Mouse (Mus musculus) spleen, postnatal 10 days (tissue): ENCODE data around the gene Maf.

Experiments
- DNase-seq, 2 experiments: peaks; one replicate each; pipeline ENCODE4 v3.0.0; 2021 to 2022; ENCODE audit warnings: low spot score in 2 of 2

Gene Maf

DNA sequence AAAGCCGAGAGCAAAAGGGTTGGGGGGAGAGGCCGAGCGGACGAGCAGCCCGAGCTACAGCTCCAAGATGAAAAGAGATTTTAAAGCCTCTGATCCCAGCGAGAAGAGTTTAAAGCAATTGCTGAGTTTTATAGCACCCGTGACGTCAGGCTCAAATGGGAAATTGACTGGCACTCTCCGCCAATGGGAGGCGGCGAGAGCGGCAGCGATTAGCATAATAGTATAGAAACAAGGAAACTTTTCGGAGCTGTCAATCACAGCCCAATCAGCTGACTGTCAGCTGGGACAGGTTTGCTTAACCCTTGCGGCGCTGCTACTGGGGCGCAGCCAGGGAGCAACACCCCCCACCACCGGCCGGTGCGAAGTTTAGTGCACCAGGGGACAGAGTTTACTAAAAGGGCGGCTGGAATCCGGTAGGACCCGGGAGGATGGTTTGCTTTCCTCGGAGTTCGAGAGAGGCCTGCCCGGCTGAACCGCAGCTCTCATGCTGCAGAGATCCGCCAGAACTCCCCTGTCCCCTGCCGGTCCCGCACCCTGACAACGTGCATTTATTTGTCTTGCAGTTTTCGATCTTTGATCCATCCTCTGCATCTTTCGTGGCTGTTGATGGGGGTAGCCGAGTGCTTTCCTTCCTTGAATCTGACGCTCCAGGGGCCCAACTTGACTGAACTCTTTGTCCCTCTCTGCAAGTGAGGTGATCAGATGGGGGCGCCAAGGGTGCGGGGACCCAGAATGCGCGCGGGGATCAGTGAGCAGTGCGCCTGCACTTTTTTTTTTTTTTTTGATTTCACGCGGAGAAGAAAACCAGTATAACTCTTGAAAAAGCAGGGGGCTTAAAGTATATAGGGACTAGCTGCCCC, at the start of gene Maf:
TSS of gene Maf (minus strand) at position 64 of the 860 bp plus-strand sequence.
- peak; percentile 29 to 76 for DNase-seq

- DNase-seq: no peak
Observed at GRCm38 (mm10) chr8:115756965-115757364, 49.4 kb upstream of the Maf start.

DNA sequence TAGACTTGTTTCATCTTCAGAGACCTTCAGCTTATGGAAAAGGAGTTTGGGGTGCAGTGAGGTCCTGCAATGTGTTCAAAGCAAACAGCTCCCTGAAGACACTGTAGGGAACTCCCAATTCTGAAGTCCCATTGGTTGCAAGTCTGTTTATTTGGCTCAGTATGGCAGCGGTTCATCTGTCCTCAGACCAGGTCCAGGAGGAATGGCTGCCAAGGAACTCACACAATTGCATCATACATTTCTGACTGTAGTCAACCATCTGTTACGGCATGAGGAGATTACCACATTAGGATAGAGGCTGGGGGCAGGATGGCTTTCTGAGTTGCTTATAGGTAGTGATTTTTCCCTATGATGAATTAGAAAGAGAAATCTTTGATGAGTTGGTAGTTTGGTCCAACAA, 48.4 kb upstream of the Maf start:
- no peak for DNase-seq

- DNase-seq: no peak
Observed at GRCm38 (mm10) chr8:115754694-115755093, 47.1 kb upstream of the Maf start.

DNA sequence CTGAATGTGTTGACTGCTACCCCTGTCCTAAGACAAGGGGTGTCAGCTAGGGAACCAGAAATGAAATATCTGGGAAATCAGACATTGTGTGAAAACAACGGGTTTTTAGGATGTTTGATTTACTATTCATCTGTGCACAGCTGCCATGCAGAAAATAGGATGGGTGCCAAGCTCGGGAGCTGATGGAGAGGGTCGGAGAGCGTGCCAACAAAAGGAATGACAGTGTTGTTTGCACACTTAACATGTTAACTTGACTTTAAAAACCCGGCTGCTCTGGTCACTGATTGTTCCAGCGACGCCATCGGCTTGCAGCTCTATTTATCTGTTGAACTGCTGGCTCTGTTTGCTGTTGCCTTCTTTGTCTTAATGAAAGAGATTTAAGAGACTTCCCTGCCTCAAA, 46.2 kb upstream of the Maf start:
- DNase-seq: no peak

DNA sequence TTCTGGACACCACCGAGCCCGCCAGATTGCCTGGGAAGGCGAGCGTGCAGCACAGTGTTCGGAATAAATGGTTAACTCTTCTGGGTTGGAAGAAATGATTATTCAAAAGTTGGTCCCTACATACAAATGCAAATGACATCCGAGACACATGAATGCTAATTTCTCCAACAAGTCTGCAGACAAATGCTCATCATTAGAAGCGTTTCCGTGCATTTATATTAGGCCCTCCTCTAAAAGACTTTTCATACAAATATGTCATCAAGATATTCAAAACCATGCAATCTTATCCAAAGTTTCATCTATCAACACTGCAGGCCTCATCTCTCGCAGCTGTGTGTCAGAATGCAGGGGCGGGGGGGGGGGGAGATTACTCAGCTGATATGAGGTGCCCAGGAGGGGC, 39.8 kb upstream of the Maf start:
- no peak for DNase-seq

GRCm38 (mm10) chr8:115745648-115746047, 38.1 kb upstream of the Maf start:
- no peak for DNase-seq

- DNase-seq: no peak
Observed at GRCm38 (mm10) chr8:115743441-115743840, 35.8 kb upstream of the Maf start.

DNA sequence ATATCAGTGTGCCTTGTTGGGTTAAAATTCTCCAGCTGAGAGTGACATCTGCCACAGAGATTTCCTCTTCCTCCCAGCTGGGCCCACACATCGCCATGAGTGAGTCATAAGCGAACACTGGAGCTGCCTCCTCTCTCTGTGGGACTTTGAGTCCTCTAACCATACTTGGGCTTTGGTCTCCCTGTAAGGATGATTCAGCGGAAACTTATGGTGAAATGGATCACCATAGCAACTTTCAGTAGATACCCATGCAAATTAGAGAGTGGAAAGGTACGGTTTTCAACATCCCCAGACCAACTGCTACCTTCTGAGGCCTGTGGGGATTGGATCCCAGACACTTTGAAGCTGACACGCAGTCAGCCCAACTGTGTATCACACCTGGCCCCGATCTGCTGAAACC, 35.1 kb upstream of the Maf start:
- no peak for DNase-seq

DNA sequence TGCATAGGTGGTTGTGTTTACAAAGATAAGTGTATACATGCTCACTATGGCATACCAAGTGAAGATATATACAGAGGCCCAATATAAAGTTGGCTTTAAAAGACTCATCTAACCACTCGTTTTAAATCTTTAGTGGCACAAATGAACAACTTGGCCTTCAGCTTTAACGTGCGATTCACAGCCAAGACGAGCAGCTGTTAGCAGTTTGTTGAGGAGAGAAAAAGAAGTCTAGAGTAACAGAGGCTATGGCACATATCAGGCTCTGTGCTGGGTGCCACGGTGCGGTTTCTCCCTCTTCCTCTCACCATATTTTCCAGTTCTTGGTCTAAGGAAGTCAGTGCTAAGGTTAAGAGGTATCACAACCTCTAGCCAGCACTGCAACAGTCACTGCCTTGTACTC, 34.4 kb upstream of the Maf start:
- no peak for DNase-seq

DNA sequence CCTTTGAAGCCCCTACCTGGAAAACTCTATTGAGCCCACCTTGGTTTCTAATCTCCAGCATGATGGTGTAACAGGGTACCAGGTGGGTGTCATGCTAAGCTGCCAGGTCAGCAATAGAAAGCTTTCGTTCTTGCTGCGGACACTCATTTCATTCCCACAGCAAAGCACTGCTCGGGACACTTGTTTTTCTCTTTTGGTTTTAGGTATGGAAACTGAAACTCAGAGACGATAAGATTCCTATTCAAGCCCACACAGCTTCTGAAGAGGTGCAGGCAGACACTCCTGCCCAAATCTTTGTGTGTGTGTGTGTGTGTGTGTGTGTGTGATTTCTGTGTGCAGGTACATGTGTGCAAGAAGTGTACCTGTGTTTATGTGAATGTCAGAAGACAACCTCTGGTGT, 32.2 kb upstream of the Maf start:
- no peak for DNase-seq

DNA sequence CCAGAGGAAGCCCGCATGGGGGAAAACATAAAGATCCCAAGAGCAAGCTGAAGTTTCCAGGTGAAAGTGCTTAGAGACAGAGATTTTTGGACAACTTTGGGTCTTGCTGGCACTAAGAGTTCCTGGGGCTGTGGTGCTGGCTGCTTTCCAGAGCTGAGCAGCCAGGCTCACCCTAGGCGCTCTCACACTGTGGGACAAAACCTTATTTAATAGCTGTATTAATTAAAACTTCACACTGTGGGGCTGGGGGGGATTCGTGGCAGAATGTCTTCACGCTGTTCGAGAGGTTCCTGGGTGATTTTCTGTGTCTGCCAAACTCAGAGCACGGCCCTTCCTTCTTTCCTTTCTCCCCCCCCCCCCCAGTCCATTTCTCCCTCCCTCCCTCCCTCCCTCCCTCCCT, 24.8 kb upstream of the Maf start:
- no peak for DNase-seq

- DNase-seq: no peak
Observed at GRCm38 (mm10) chr8:115726807-115727206, 19.2 kb upstream of the Maf start.

- DNase-seq: no peak
Observed at GRCm38 (mm10) chr8:115726231-115726630, 18.6 kb upstream of the Maf start.

DNA sequence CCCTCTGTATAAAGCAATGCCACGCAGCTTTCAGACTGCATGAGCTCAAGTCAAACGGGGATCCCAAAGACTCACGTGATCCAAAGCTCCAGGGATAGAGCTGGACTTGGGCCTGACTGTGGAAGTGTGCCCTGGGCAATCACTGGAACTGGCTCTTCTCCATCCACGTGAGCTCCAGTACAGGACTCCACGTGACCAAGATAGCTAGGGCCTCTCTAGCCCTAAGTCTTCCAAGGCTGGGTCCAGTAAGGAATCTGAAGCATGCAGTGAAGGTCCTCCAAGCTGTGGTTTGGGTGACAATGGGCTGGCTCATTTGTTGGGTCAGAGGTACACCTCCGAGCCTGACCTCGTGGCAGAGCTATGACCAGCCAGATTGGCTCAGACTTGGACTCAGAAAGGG, 11.5 kb upstream of the Maf start:
- no peak for DNase-seq

DNA sequence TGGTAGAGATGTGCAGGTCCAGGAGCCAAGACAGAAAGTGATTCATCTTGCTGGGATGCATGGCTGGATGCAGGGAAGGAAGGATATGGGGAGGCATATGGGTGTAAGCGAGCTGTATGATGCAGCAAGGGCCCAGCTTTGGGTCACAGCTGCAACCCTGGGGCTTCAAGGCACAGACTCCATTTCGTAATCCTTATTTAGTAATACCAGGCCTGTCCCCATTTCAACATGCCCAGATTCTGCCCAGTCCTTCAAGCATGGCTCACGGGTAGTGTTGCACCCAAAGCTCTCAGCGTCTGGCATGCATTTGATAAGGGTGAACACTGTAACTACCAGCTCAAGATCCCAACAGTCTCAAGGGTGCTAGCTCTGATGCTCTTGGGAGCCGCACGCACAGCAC, 11.0 kb upstream of the Maf start:
- DNase-seq: no peak

DNA sequence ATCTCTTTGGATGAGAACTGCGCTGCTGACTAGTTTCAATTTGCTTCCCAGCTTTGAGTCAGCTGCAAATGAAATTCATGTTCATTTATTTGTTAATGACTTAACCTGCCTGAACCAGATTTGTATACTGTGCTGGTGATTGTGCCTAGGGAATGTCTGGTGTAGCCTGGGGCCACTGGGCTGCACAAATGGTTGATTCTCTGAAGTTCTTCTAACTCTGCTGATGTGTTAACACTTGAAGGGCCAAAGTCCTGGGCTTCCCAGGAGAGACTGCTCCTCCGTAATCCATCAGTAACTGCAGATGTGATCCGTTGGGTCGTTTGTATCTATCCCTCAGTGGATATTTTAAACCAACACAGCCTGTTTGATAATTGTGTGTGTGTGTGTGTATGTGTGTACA, 7.7 kb upstream of the Maf start:
- no peak for DNase-seq

DNA sequence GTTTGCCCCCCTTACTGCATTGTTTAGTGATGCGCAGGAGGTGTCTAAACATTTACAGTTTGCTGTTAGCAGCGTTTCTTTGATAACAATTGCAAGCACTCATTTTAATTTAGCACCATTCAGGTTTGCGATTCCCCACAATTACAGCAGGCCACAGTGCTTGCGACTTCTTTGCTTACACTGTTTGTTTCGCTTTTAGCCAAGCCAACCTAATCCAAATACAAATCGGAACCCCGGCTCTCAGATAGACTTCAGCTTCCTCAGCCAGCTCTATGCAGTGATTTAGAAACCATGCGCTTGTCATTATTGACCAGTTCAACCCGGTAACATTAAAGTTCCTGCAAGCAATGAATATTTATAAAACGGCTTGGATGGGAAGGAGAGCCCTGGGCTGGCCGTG, 3.5 kb upstream of the Maf start:
- DNase-seq: no peak

GRCm38 (mm10) chr8:115709931-115710330, 2.3 kb upstream of the Maf start:
- DNase-seq: no peak

- peak; percentile 24 to 77 for DNase-seq
Observed at GRCm38 (mm10) chr8:115708936-115709780, 1.6 kb upstream of the Maf start.

GRCm38 (mm10) chr8:115706861-115707730, 498 bp downstream of the Maf start:
- peak; percentile 29 to 71 for DNase-seq

GRCm38 (mm10) chr8:115706411-115706860, 1.2 kb downstream of the Maf start:
- DNase-seq: peak; percentile 20 to 37
